Mouse (Mus musculus): ENCODE measurements around the gene Bri3bp. TPM values are rescaled to one million over a fixed set of nuclear protein-coding genes. Genes with fewer than 3 reads are reported as not detected.
A peak's percentile ranks its signal among the peaks of the same experiment; 100 is the strongest.

Bri3bp gene
- polyA plus RNA-seq, 1 experiment from 2014 or later = 45.5 TPM

GRCm38 (mm10) chr5:125403481-125404465 is 37.6 kb upstream of the Bri3bp start:
- no peak overlapping the region for H3K27ac ChIP-seq
- no peaks in the 10 kb centered on the region for H3K9me3 ChIP-seq
- peak overlapping the region; percentile 42 for H3K4me3 ChIP-seq (replicated peaks)
- peak overlapping the region; percentile 82 for H3K4me2 ChIP-seq
- no peaks in the 10 kb centered on the region for H3K27me3 ChIP-seq (replicated peaks)
- H3K9ac ChIP-seq = no peak overlapping the region
- 15% methylated on average over 31 of the region's 31 CpGs for WGBS
- H3K4me1 ChIP-seq = peaks cover 9% of the 10 kb centered on the region; the same call in 1 of the 2 replicates
- ATAC-seq (ENCODE audit: insufficient read depth, low FRiP score, low read depth) = 0 out of 2 replicates have a peak, but pooled peaks have one; percentile 9
- H3K36me3 ChIP-seq = no peaks in the 10 kb centered on the region

DNA sequence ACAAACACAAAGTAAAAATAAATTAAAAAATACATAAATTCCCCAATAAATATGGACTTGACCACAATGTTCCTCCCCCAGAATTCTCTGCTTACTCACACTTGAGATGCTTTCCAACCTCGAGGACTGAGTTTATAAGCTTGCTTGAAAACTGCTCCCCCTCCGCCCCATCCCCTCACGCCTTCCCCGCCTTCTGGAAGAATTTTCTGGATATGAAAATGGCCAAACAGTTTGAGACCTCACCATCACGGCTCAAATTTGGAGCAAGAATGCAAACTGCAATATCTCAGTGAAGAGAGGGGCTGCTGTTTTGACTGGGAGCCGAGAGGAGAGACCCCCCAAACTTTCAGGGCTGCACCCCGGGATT is 36.8 kb upstream of the Bri3bp start:
- Histone ChIP-seq H3K27ac (peak overlapping the region; percentile 88), H3K27me3 (replicated peaks) (no peaks in the 10 kb centered on the region), H3K4me2 (peak overlapping the region; percentile 82), H3K4me1 (peaks cover 11% of the 10 kb centered on the region; the same call in 1 of the 2 replicates), H3K4me3 (replicated peaks) (peak overlapping the region; percentile 60), H3K36me3 (no peaks in the 10 kb centered on the region), H3K9ac (peak overlapping the region; percentile 45), H3K9me3 (no peaks in the 10 kb centered on the region)
- ATAC-seq (ENCODE audit: insufficient read depth, low FRiP score, low read depth) = no peak
- 1% methylated on average over 7 of the region's 7 CpGs for WGBS

DNA sequence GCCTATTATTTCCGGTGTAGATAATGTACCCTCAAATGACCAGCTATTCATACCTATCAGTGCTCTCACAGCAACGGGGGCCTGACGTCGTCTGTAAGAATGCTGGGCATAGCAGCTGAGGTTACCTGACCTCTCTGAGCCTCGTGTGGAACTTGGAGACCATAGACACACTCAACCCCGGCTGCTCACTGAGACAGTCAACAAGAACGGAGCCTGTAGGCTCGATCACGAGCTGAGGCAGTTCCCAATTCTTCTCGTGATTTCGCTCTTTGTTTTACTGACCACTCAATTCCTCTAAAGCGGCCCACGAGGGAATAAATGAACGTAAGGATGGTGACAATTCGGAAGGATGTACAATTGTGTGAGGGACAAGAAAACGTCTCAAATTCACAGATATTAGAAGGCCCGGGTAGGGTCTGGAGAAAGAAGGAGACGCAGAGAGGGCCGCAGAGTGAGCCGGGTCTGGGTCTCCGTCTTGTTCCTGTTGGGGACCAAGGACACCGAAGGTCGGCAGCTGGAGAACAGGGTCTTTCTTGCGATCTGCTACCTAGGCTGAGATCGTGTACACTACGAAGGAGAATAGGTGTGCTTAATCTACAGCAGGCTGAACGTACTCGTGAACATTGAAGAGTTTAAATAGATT is 36.3 kb upstream of the Bri3bp start:
- Histone ChIP-seq H3K9ac (peak overlapping the region; percentile 45), H3K27me3 (replicated peaks) (no peaks in the 10 kb centered on the region), H3K4me2 (peak overlapping the region; percentile 82), H3K27ac (peak overlapping the region; percentile 88), H3K4me3 (replicated peaks) (peak overlapping the region; percentile 60), H3K36me3 (no peaks in the 10 kb centered on the region), H3K4me1 (peaks cover 16% of the 10 kb centered on the region), H3K9me3 (no peaks in the 10 kb centered on the region)
- ATAC-seq (ENCODE audit: insufficient read depth, low FRiP score, low read depth) = peak; percentile 10; the same call in 1 of the 2 replicates
- under 1% methylated on average over 28 of the region's 28 CpGs for WGBS

GRCm38 (mm10) chr5:125405546-125406248 is 35.7 kb upstream of the Bri3bp start:
- peak overlapping the region; percentile 45; the same call in 1 of the 2 replicates for H3K9ac ChIP-seq
- no peaks in the 10 kb centered on the region for H3K9me3 ChIP-seq
- peak overlapping the region; percentile 90 for H3K27ac ChIP-seq
- WGBS = under 1% methylated on average over 31 of the region's 31 CpGs
- no peaks in the 10 kb centered on the region for H3K27me3 ChIP-seq (replicated peaks)
- H3K36me3 ChIP-seq = no peaks in the 10 kb centered on the region
- H3K4me3 ChIP-seq (replicated peaks) = peak overlapping the region; percentile 60
- peak overlapping the region; percentile 82 for H3K4me2 ChIP-seq
- peaks cover 17% of the 10 kb centered on the region for H3K4me1 ChIP-seq
- peak; percentile 54 for ATAC-seq (ENCODE audit: insufficient read depth, low FRiP score, low read depth)

DNA sequence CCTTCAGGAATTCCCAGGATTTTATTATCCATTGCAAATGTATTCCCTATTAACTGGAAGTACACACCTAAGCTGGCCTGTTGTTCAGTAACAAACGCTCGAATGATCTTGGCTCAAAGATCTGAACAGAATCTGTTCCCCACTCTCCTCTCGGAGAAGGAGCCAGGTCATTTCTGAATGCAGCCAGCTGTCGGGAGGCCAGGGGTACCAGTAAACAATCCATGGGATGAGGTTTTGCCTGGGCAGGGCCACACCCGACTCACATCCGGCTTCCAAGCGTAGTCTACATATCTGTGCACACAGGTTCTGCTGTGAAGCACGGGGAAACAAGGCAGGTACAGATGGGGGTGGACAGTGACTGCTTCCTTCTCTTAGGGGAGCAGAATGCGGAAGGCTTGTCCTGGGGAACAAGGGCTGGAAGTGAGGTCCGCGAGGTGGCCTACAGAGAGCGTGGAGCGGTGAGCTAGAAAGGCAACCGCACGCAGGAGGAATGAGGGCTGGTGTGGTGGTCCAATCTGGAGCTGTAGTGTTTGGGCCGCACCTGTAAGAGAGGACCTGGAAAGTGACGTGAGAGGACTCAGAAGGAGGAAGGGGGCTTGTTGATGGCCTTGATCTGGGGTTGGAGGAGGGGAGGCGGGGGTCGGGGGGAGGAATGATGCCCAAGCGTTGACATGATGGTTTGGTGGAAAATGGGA is 34.9 kb upstream of the Bri3bp start:
- no peaks in the 10 kb centered on the region for H3K9me3 ChIP-seq
- ATAC-seq (ENCODE audit: insufficient read depth, low FRiP score, low read depth) = peak; percentile 44
- peak overlapping the region; percentile 82 for H3K4me2 ChIP-seq
- 3% methylated on average over 20 of the region's 20 CpGs for WGBS
- peak overlapping the region; percentile 41 for H3K9ac ChIP-seq
- no peaks in the 10 kb centered on the region for H3K36me3 ChIP-seq
- peak overlapping the region; percentile 60 for H3K4me3 ChIP-seq (replicated peaks)
- H3K4me1 ChIP-seq = peaks cover 17% of the 10 kb centered on the region
- H3K27ac ChIP-seq = peak overlapping the region; percentile 90
- H3K27me3 ChIP-seq (replicated peaks) = no peaks in the 10 kb centered on the region

DNA sequence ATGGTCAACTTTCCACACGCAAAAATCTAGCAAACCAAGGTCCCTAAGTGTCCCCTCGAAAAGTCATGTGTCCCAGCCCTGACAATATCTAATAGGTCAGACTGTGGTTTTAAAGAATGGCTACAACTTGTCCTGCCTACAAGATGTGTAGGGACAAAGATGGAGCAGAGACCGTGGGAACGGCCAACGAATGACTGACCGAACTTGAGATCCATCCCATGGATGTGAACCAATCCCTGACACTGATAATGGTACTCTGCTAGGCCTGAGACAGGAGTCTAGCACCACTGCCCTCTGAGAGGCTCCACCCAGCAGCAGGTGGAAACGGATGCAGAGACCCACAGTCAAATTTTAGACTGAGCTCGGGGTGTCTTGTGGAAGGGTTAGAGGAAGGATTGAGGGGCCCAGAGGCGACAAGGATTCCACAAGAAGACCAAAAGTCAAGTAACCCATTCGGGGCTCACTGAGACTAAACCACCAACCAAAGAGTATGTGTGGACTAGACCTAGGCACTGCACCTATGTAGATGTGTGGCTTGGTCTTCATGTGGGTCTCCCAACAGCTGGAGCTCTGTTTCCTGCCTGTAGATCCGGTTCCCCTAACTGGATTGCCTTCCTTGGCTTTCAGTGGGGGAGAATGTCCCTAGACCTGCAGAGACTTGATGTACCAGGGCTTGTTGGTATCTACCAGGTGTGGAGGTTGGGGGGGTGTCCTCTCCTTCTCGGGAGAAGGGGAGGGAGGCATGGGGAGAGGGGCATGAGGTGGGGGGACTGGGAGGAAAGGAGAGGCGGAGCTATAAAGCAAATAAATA is 34.1 kb upstream of the Bri3bp start:
- peak overlapping the region; percentile 82 for H3K4me2 ChIP-seq
- H3K4me1 ChIP-seq = peaks cover 17% of the 10 kb centered on the region
- no peak for ATAC-seq (ENCODE audit: insufficient read depth, low FRiP score, low read depth)
- no peaks in the 10 kb centered on the region for H3K36me3 ChIP-seq
- peak overlapping the region; percentile 60 for H3K4me3 ChIP-seq (replicated peaks)
- H3K27me3 ChIP-seq (replicated peaks) = no peaks in the 10 kb centered on the region
- 0 out of 2 replicates have a peak overlapping the region, but pooled peaks have one; percentile 90 for H3K27ac ChIP-seq
- 56% methylated on average over 13 of the region's 13 CpGs for WGBS
- no peak overlapping the region for H3K9ac ChIP-seq
- H3K9me3 ChIP-seq = no peaks in the 10 kb centered on the region

- WGBS = 61% methylated on average over 14 of the region's 14 CpGs
- Histone ChIP-seq H3K4me1 (peaks cover 14% of the 10 kb centered on the region), H3K9me3 (no peaks in the 10 kb centered on the region), H3K9ac (no peak overlapping the region), H3K27me3 (replicated peaks) (no peaks in the 10 kb centered on the region), H3K36me3 (no peaks in the 10 kb centered on the region), H3K4me3 (replicated peaks) (no peak overlapping the region), H3K27ac (no peak overlapping the region), H3K4me2 (no peak overlapping the region; the same call in 1 of the 2 replicates)
- no peak for ATAC-seq (ENCODE audit: insufficient read depth, low FRiP score, low read depth)
Observed at GRCm38 (mm10) chr5:125407910-125408575, 33.3 kb upstream of the Bri3bp start.

GRCm38 (mm10) chr5:125408842-125409241 is 32.5 kb upstream of the Bri3bp start:
- Histone ChIP-seq H3K9me3 (no peaks in the 10 kb centered on the region), H3K9ac (no peak overlapping the region), H3K27ac (0 out of 2 replicates have a peak overlapping the region, but pooled peaks have one; percentile 16), H3K36me3 (0 out of 2 replicates have a peak, but pooled peaks cover 3% of the 10 kb centered on the region), H3K27me3 (replicated peaks) (no peaks in the 10 kb centered on the region), H3K4me2 (peak overlapping the region; percentile 50), H3K4me3 (replicated peaks) (peak overlapping the region; percentile 39), H3K4me1 (peaks cover 14% of the 10 kb centered on the region)
- under 1% methylated on average over 13 of the region's 13 CpGs for WGBS
- peak; percentile 49 for ATAC-seq (ENCODE audit: insufficient read depth, low FRiP score, low read depth)

DNA sequence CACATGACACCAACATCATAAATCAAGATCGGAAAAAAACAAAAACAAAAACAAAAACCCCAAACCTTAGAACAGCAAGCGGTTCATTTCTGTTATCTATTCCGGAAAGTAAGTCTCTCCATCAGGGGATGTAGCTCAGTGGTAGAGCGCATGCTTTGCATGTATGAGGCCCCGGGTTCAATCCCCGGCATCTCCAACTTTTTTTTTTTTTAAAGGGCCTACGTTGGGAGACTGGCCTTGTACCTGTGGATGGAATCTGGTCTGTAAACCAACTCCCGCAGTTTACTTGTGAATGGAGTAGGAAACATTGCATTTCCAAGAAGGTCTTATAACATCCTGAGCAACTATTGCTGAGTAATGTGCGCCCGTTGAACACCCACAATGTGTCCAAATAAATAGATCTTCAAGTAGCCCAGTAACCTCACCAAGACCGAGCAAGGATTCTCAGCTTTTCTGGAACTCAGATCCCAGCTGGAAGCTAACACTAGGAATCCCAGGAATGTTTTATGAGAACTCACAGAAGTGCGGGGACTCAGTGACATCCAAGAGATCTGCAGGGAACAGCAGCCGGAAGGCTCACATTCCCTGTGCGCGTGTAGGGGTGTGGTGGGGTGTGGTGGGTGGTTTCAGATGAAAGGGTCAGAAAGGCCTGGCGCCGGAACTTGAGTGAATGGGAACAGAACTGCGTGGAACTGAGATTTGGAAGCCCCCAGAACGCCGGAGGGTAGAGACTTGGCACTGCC is 31.8 kb upstream of the Bri3bp start:
- Histone ChIP-seq H3K27ac (0 out of 2 replicates have a peak overlapping the region, but pooled peaks have one; percentile 16), H3K9ac (no peak overlapping the region)
- ATAC-seq (ENCODE audit: insufficient read depth, low FRiP score, low read depth) = no peak

More for the DNA sequence above, 31.8 kb upstream of the Bri3bp start:
- Histone ChIP-seq H3K4me3 (replicated peaks) (peak overlapping the region; percentile 39), H3K4me1 (peaks cover 14% of the 10 kb centered on the region), H3K36me3 (0 out of 2 replicates have a peak, but pooled peaks cover 6% of the 10 kb centered on the region), H3K4me2 (peak overlapping the region; percentile 50), H3K27me3 (replicated peaks) (no peaks in the 10 kb centered on the region), H3K9me3 (no peaks in the 10 kb centered on the region)
- WGBS = 10% methylated on average over 20 of the region's 20 CpGs
